Mouse (Mus musculus) c-Kit-positive CD71-positive TER-119-negative erythroid progenitor cells, embryonic 14.5 days (primary cell): ENCODE measurements around the gene Car14.

Experiments
- DNase-seq: peaks from one replicate; pipeline ENCODE4 v3.0.0-alpha.2; 2013; ENCODE audit warnings: low read depth

The Car14 gene

DNA sequence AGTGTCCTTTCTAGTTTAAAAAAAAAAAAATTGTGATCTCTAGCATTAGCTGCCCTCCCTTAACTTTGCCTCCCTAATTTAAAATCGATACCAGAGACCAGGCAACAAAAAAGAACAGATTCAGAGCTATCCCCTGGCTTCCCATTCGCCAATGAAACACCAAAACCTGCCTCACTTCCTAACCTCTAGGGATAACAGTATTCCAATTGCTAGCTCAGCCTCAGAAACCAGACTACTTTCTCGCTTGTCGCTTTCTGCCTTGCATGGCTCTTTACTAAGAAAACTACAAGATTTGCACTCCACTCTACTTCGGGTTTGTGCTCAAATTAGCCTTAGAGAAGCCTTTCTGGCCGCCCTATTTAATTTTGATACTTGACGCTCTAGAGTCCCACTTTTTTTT is 48.4 kb downstream of the Car14 start:
- DNase-seq: peak; percentile 43

DNA sequence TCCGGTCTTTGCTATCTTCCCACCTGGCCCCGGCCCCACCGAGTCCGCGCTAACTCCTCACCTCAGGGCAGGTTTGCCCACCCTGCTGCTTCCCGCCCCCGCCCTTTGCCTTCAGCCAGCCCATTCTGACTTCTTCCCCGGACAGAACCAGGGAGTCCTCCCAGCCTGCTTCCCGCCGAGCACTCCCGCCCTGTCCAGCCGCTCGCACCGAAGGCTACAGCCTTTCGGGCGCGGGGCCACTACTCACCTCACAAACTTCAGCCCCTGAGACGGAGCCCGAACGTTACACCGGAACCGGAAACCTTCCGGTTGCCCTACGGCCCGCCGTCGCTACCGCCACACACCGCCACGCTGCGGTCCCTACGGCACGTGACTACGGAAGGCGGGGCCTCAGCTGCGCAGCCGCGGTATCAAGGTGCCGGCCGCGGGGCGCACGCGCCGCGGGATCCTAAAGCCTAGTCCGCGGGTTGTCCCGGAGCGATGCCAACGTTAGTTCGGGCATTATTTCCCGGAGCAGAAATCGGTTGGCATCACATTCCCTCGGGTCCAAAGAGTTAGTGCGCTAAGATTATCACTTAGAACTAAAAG is 48.9 kb downstream of the Car14 start, which contains the start of gene Prpf3:
Prpf3 (minus strand) TSS at position 384 of the 588 bp plus-strand sequence.
- peak; percentile 88 for DNase-seq

DNA sequence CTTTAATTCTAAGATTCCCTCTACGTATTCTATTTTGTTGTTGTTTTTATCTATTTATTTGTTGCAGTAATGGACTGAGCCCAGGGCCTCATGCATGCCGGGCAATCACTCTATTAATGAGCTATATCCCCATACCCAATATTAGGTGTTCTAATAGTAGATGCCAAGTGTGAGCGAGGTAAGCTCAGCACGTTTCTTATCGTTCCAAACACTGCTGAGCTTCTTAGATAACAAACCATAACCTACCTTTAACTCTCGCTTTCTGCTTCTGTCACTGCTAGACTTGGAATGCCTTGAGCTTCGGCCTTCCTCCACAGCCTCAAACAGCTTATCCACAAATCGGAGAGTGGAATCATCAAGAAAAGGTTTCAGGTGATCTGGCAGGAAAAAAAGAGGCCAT is 53.2 kb downstream of the Car14 start:
- no peak for DNase-seq

DNA sequence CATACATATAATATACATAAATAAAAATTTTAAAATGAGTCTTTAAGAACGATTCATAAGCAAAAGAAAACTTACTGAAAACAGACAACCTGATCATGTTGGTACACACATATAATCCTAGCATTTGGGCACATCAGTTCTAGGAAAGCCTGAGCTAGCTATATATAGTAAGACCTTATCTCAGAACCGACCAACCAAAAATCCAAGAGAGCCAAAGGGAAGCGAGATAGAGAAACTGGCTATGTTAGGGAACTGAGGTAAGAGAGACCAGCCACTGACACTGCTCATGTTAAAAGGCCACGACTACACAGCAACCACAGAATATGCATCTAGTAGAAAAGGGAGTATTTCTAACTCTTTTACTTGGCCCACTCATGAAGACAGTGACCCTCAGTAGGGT is 53.9 kb downstream of the Car14 start:
- DNase-seq: no peak
